Mouse (Mus musculus) ES-E14 (cell line): ENCODE data around the gene Ncor1. TPM values are rescaled to one million over a fixed set of nuclear protein-coding genes. Genes with fewer than 3 reads are reported as not detected.

Experiments
- DNase-seq: peaks from one replicate; pipeline ENCODE4 v3.0.0-alpha.2; 2013; ENCODE audit warnings: low read depth, low spot score
- H3K27ac ChIP-seq: 2 replicates; pipeline ENCODE4 v1.5.1; 2012; ENCODE audit warnings: low read depth, mild to moderate bottlenecking, low read length, moderate library complexity, mixed read lengths; ENCODE audit not compliant: poor library complexity, insufficient read depth, severe bottlenecking
- H3K36me3 ChIP-seq: 2 replicates; pipeline ENCODE4 v1.6.1; 2012; ENCODE audit warnings: mild to moderate bottlenecking, low read length, moderate library complexity, mixed read lengths; ENCODE audit not compliant: control insufficient read depth, poor library complexity, insufficient read depth, severe bottlenecking
- H3K4me1 ChIP-seq, 2 experiments: fragments of 150-350 bp in 1 of 2; sonication (generic) in 1 of 2; 2 replicates each; pipeline ENCODE4 v1.6.1; 2012; ENCODE audit warnings: low read length in 2 of 2, mild to moderate bottlenecking in 1 of 2, mixed read lengths in 1 of 2; ENCODE audit not compliant: control insufficient read depth in 2 of 2, insufficient read depth in 2 of 2, poor library complexity in 1 of 2
- H3K4me3 ChIP-seq, 2 experiments: fragments of 150-350 bp in 1 of 2; sonication (generic) in 1 of 2; 2 replicates each; pipeline ENCODE4 v1.5.1; 2012; ENCODE audit warnings: low read length in 2 of 2, low read depth in 1 of 2, mild to moderate bottlenecking in 1 of 2, mixed read lengths in 1 of 2; ENCODE audit not compliant: insufficient read depth in 1 of 2, poor library complexity in 1 of 2, severe bottlenecking in 1 of 2
- H3K9ac ChIP-seq: 2 replicates; pipeline ENCODE4 v1.6.1; 2012; ENCODE audit warnings: low read depth, mild to moderate bottlenecking, low read length, mixed read lengths; ENCODE audit not compliant: poor library complexity, insufficient read depth, severe bottlenecking
- H3K9me3 ChIP-seq: fragments of 150-350 bp; sonication (generic); 2 replicates; pipeline ENCODE4 v1.6.1; 2012; ENCODE audit warnings: low read depth, mild to moderate bottlenecking, low read length; ENCODE audit not compliant: control insufficient read depth, insufficient read depth
- CHD2 ChIP-seq: IDR thresholded peaks from 2 replicates; pipeline ENCODE4 v1.6.1; 2014; ENCODE audit warnings: mild to moderate bottlenecking, low read depth, low read length, inconsistent platforms
- HCFC1 ChIP-seq: IDR thresholded peaks from 2 replicates; pipeline ENCODE4 v1.6.1; 2012; ENCODE audit warnings: low read length, inconsistent platforms, borderline replicate concordance; ENCODE audit not compliant: insufficient read depth
- MAFK ChIP-seq: IDR thresholded peaks from 2 replicates; pipeline ENCODE4 v1.6.1; 2014; ENCODE audit warnings: mild to moderate bottlenecking, low read depth, low read length, inconsistent platforms; ENCODE audit not compliant: insufficient read depth
- ZC3H11A ChIP-seq: IDR thresholded peaks from 2 replicates; pipeline ENCODE4 v1.6.1; 2012; ENCODE audit warnings: low read depth, mild to moderate bottlenecking, inconsistent platforms, low read length, borderline replicate concordance
- ZNF384 ChIP-seq: IDR thresholded peaks from 2 replicates; pipeline ENCODE4 v1.6.1; 2012; ENCODE audit warnings: low read depth, low read length, inconsistent platforms
- in situ Hi-C, 2 experiments: fragments of 600-800 bp; cut with MboI; formaldehyde crosslinking; loops; one replicate each; pipeline ENCODE4 v1.15.1; 2025; ENCODE audit warnings: low sequenced_read_pairs in 2 of 2, inconsistent platforms in 1 of 2; ENCODE audit not compliant: unreplicated experiment in 2 of 2
- total RNA-seq: library from RNA; depleted of rRNA; stranded (reverse); fragments of 300-350 nt; gene quantifications from 2 replicates; pipeline ENCODE4 v1.2.3, GENCODE M21; 2012; rRNA removed

Gene Ncor1
- total RNA-seq, 1 experiment = 186 TPM

DNA sequence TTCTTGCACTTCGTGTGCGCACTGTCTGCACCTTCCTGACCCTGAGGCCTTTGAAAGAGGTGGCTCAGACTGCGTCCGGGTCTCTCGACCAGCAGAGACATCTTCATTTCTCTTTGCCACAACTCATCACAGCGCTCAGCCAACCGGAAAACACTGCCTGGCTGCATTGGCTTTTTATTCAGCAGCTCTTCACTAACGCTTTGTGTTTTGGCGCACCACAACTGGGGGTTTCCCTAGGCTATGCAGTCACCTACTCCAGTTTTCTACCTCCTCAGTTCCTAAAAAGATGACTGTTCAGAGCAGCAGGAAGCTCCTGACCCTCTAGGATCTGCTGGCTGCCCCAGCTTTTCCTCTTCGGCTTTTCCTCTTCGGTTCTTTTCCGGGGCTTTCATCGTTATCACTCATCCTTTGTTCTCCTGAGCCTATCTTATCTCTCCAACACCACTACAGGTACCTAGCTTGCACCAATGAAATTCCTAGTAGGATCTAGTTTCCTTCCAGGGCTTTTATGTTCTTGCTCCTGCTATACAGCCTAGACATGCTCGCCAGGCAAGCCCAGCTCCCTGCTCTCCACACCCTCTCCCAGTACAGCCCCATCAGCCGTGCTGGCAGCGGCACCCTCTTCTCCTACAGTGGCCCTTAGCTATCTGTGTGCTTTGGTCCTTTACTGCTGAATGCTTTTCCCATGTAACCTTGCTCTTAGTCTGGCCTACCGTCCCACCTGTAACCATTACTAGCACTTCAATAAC lies 191.7 kb downstream of the Ncor1 start:
- Histone ChIP-seq H3K9ac (no peak overlapping the region), H3K27ac (no peak overlapping the region), H3K9me3 (no peaks in the 10 kb centered on the region), H3K4me3 (no peak overlapping the region), H3K36me3 (peaks cover 8% of the 10 kb centered on the region; the same call in 1 of the 2 replicates), H3K4me1 (no peaks in the 10 kb centered on the region)
- TF ChIP-seq ZNF384 (no peak), HCFC1 (no peak), CHD2 (no peak), MAFK (no peak), ZC3H11A (no peak)
- no peak for DNase-seq
- in situ Hi-C loops = no loop called here

Other genes starting within 250 kb of the Ncor1 start
- gene Adora2b, start 209.6 kb downstream of the Ncor1 start, total RNA-seq = 8.0 and 12.1 TPM in 2 replicates
- gene Zswim7, start 177.2 kb downstream of the Ncor1 start, total RNA-seq = 26.1 and 40.7 TPM in 2 replicates
- gene Ttc19, start 177.1 kb downstream of the Ncor1 start, total RNA-seq = 24.1 and 27.4 TPM in 2 replicates
- gene Pigl, start 81 bp downstream of the Ncor1 start, total RNA-seq = 21.9 and 25.8 TPM in 2 replicates
- 66.5 and 68.0 TPM in 2 replicates for gene Cenpv, start 80.7 kb upstream of the Ncor1 start, total RNA-seq
- 1,350 and 1,664 TPM in 2 replicates for gene Ubb, start 92.6 kb upstream of the Ncor1 start, total RNA-seq
- gene Trpv2, start 115.9 kb upstream of the Ncor1 start, total RNA-seq = 9.8 and 13.4 TPM in 2 replicates
- gene Lrrc75a, start 190.0 kb upstream of the Ncor1 start, total RNA-seq = 9.9 and 11.6 TPM in 2 replicates
- 11.4 and 13.6 TPM in 2 replicates for gene Mmgt2, start 190.1 kb upstream of the Ncor1 start, total RNA-seq